Mouse (Mus musculus) hematopoietic stem cell, adult 5-6 weeks (primary cell): ENCODE results near the gene Chd2. TPM values are rescaled to one million over a fixed set of nuclear protein-coding genes. Genes with fewer than 3 reads are reported as not detected.
"Not testable (repeated sequence)": the region's sequence is repeated elsewhere in the genome, so short reads cannot be mapped to it uniquely, and the experiment has no call there.

ENCODE experiments used
- ATAC-seq, 2 experiments: fragments of 125-278 bp in 1 of 2; replicated peaks in 1 of 2; 2 replicates each; pipeline ENCODE4 v1.8.0; 2016 to 2017; ENCODE audit warnings: inconsistent platforms in 2 of 2, mild to moderate bottlenecking in 2 of 2, moderate number of reproducible peaks in 2 of 2, low read depth in 1 of 2, moderate TSS enrichment in 1 of 2; ENCODE audit not compliant: low FRiP score in 2 of 2, poor library complexity in 2 of 2, severe bottlenecking in 2 of 2, insufficient read depth in 1 of 2, low TSS enrichment in 1 of 2
- total RNA-seq: library from RNA; stranded (forward); fragments of 172-1452, 232-1000 nt; gene quantifications from 2 replicates; pipeline ENCODE4 v1.2.3, GENCODE M21; 2017

Gene Chd2
- total RNA-seq, 1 experiment from 2014 or later, result 193 TPM

DNA sequence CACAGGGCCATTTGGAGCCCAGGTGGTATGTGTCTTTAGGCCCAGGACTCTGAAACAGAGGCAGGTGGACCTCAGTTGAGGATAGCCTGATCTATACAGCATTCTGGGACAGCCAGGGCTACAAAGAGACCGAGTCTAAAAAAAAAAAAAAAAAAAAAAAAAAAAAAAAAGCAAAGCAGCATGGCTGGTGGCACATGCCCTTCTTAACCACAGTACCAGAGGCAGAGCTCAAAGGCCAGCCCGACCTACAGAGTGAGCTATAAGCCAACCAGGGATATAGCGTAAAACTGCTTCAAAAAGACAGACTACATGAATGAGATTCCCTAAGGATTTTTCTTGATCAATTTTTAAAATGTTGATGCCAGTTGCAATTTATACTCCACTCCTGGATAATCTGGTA lies 9.5 kb downstream of the Chd2 start:
- no peak for ATAC-seq

DNA sequence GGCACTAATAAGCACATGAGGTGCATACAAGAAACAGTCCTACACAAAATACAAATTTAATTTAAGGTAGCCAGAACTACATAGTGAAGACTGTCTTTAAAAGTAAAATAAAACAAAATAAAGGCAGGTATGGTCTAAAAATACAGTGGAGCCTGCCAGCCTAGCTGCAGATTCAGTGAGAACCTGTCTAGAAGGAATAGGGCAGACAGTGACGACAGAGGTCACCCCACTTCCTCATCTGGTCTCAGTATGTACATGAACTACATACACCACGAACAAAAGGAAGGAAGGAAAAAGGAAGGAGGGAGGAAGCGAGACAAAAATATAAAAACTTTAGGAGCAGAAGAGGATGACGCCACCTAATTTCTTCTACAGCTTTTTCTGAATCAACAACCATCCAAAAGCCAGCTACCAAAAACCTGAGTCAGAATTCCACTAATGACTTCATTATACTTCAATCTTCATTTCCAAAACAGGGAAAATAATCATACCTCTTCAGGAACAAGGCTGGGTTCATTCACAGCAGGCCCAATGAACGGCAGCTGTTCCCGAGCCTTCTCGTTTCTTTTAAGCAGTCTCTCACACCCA lies 10.0 kb downstream of the Chd2 start:
- peak; percentile 52 to 60; a peak in 2 of 4 replicates for ATAC-seq

DNA sequence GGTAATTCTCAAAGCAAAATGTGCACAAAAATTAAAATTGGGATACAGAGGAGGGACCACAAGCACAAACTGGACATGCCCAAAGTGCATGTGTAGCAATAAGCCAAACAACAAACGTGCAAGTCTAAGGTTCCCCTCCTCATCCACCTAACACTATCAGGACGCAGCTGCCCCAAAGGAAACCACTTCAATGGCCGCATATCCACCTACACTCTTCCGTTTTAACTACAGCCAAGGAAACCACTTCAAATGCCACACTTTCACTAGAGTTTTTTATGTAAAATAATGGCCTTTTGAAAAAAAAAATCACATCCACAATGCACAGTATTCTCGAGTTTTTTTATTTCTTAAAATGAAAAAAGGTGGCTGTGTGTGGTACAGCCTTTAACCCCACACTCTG lies 10.8 kb downstream of the Chd2 start:
- peak; percentile 73 to 80 for ATAC-seq

DNA sequence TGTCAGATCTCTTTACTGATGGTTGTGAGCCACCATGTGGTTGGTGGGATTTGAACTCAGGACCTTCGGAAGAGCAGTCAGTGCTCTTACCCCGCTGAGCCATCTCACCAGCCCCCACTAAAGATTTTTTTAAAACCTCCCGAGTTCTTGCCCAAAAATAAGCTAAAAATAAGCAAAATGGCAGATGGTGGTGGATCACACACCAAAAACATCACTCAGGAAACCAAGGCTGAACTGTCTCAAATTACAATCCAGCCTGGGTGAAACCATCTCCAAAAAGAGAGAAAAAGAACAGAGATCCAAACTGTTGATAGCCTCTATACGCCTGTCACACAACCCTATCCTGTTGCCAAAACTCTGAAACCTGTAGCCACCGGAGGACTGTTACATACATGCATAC lies 11.5 kb downstream of the Chd2 start:
- no peak for ATAC-seq

DNA sequence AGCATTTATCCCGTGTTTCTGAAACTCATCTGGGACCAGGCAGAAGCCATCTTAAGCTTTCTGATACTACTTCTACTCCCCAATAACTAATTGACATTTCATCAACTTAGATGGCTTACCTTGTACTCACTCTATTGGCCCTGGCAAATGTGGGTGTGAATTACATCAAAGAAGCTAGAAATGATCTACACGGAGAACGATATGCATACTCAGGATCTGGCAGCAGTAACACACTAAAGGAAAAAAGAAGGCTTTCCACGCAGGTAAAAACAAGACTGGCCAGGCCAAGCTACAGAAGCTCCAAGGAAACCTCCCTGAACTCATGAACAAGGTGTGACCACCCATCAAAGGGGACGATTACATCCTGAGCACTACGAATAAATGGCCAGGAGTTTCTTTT lies 12.4 kb downstream of the Chd2 start:
- ATAC-seq, result no peak

DNA sequence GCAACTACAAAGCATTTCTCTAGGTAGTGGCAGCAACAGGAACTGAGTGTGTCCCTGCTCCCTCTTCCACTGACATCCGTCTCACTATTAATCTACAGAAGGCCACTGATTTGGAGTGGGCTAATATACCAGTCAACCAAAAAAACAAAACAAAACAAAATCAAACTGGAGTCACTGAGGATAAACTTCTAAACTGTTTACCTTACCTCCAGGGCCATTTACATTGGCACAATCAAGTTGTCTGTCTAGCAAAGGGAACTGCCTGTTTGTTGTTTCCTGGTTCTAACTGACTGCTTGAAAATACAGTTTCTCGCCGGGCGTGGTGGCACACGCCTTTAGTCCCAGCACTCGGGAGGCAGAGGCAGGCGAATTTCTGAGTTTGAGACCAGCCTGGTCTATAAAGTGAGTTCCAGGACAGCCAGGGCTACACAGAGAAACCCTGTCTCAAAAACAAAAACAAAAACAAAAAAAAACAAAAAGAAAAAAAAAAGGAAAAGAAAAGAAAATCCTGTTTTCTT lies 13.2 kb downstream of the Chd2 start:
- not testable (repeated sequence) for ATAC-seq

DNA sequence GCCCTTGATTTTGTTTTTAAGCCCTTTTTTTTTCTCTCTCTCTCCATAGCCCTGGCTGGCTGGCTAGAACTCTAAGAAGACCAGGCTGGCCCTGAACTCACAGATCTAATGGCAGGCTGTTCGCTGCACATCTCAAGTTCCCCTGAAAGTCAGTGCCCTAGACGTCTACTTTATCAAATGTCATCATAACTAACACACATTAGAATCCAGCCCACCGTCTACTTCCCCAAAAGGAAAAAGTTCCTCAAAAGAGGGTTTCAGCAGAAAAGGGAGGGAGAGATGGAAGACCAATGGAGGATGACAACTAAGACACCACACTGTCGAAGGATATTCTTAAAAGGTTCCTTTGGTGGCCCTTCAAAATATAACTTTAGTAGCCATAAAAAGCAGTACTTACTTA lies 14.4 kb downstream of the Chd2 start:
- ATAC-seq, result no peak

DNA sequence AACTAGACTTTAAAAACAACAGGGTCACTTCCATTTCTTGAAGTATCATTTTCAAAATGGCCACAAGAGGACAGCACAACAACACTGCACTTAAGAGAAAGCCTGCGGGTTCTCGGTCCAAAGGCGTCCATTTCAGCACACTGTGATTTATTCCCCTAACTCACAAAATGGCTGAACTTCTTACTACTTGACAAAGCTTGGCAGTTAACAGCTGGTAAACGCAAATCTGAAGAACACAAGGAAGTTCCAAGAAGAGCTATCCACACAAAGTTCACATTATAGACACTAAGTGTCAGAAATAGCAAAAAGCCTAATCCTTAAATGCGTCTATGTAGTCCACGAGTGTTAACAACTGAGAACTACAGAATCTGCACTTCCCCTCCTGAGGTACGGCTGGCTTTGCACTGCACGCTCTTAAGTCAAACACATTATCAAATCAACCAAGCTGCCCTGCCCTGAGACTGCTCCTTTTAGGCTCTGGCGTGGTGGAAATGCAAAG lies 17.1 kb downstream of the Chd2 start:
- peak; percentile 72 to 83 for ATAC-seq

DNA sequence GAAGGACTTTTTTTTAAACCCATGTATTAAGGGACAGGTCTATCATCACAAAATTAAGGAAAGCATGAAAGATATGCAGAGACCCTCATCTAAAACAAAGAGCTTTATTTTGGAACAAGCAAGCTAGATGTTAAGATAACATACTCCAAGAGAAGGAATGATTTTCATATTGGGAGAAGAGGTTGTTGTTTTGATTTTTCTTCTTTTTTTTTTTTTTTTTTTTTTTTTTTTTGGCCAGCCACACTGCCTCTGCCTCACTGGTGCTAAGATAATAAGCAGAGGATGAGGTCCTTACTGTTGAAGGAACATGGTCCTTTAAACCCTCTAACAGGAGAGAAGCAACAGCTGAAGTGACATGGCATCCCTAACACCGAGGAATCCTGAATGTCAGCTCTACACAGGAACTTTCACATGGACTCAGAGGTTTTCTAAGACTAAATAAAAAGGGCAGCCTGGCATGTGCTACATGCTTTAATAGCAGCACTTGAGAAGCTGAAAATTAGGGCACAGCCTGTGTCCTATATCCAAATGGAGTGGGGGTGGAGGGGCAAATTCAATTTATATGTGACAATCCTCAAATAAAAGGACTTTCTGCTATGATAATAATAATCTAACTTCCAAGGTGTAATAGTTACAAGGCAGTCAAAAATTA lies 17.9 kb downstream of the Chd2 start:
- ATAC-seq, result no peak

DNA sequence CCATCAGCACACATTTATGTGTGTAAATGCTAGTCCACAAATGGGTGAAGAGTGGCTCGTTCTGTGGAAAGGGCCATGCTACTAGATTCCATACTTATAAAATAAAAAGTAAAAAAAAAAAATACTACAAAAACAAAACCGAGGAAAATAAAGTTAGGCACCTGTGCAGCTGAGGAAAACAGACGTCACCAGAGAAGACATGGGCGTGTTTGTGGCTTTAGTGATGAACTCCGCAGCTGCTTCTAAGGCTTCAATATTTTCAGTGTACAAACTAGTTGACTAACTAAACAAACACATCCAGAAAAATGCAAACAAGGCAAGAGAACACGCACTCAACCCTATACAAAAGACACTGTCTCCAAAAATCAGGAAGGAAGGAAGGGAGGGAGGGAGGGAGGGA lies 18.4 kb downstream of the Chd2 start:
- ATAC-seq, result no peak

DNA sequence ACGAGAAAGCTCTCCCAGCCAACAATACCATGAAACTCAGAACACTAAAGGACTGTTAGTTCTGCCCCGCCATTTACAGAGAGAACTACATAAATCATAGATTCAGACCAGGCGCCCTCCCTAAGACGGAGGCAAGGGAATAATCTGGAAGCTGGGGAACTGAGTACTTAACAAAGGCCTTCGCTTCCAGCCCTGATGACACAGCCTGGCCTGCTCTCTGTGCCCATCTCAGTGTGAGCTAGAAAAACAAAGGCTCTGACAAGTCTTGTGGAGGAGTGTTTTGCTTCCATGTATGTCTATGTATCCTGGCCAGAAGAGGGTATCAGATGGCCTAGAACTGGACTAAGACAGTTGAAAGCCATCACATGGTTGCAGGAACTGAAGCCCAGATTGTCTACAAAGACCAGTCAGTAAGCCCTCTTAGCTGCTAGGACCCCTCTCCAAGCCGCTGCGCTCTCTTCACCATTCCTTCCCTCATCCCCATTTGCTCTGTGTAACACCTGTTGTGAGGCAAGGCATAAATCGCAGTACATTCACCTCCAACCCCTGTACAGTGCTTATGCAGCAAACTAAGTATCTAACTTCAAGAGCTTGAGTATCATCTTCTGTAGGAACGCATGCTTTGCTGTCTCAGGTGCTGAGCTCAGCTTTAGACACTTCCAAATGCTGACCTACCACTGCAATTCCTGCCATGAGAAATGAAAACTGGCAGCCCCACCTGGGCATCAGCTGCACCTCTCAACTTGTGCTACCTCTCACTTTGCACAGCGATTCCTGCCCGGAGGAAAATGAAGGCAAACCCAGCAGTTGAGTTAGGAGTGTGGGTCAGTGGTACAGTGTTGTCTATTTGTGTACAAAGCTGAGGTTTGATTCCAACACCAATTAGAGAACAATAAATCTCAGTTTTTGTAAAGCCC lies 20.1 kb downstream of the Chd2 start:
- ATAC-seq, result no peak

DNA sequence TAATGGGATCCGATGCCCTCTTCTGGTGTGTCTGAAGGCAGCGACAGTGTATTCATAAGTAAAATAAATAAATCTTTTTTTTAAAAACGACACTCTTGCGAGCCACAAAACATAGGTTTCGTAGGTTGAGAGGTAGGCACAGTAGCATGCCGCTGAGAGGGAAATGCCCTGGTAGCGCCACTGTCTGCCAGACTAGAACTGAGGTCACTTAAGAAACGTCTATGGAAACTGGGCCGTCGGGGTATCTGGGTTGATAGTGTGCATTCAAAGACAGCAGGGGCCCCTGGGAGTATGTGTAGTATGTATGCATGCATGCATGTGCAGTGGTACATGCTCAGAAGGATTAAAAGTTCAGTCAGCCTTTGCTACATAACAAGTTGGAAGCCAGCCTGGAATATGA lies 21.4 kb downstream of the Chd2 start:
- ATAC-seq, result no peak

DNA sequence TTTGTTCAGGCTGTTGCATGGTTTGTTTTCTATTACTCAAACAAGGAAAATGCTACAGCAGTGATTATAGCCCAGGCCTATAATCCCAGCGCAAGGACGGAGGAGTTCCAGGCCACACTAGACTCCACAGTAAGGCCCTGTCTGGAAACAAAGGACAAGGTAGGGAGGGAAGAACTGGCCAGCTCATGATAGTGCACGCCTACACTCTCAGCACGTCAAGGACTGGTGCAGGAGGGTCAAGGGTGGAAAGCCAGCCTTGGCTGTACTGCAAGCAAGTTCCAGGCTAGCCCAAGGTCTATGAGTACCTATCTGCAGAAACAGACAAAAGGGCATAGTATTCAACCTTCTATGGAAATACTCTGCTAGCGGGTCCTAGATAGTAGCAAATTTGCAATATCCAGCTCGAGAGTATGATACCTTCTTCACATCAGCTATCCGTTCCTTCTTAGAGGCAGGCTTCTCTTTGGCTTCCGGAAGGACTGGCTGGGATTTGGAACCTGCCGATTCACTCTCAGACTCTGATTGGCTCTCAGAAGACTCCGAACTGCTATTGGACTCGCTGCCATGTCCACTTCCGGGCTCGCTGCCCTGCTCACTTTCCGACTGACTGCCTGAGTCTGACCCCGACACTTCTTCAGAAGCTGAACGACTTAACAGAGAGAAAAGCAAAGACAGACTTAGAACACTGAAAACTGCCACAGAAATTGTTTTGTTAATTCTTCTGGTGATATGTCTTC lies 22.4 kb downstream of the Chd2 start:
- no peak for ATAC-seq

DNA sequence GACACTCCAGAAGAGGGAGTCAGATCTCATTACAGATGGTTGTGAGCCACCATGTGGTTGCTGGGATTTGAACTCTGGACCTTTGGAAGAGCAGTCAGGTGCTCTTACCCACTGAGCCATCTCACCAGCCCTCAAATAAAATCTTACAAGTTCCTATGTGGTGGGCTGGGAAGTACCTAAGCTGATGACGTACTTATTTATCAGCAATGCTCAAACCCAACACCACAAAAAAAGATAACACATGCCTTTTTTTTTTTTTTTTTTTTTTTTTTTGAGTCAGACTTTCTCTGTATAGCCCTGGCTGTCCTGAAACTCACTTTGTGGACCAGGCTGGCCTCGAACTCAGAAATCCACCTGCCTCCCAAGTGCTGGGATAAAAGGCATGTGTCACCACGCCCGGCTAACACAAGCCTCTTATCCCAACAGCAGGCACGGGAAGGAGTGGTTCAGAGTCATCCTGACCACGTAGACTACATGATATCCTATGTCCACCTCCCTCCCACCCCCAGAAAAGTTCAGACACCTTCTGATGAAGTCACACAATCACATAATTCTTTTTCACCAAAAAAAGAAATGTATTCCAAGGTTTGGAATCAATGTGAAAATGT lies 23.2 kb downstream of the Chd2 start:
- not testable (repeated sequence) for ATAC-seq

DNA sequence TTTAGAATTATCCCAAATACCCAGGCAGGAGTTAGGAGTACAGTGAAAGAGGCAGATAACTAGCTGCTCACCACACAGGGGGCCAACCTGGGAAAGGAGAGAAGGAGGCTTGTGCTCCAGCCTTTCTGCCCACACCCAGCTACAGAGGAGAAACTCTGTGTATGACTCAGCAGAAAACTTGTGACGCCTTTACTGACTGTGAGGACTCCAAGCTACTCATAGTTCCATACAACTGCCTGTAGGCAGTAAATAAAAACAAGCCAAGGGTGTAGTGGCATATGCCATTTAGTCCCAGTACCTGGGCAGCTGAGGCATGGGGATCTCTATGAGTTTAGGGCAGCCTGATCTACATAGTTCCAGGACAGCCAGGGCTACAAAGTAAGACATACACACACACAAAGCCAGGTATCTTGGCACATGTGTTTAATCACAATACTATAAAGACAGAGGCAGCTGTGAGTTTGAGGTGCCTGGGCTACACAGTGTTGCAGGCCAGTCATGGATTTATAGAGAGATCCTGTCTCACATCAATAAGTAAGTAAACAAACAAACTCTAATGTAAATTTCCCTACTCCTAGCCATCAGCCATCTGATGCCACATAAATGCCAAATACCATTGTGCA lies 24.1 kb downstream of the Chd2 start:
- peak; percentile 77 to 91 for ATAC-seq

DNA sequence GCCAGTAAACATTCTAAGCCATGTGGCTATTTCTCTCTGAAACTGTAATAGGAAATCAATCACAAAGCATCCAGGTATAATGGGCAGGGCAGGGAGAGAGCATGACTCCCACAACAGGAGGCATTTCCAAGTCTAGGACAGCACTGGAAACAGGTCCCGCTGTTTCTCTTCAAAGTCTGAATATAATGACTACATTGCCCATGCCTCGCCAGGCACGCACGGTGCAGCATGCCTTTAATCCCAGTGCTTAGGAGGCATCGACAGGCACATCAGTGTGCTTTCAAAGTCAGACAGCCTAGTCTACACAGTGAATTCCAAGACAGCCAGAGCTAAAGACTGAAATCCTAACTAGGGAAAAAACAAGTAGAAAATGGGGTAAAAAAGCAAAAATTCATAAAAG lies 24.8 kb downstream of the Chd2 start:
- no peak for ATAC-seq

DNA sequence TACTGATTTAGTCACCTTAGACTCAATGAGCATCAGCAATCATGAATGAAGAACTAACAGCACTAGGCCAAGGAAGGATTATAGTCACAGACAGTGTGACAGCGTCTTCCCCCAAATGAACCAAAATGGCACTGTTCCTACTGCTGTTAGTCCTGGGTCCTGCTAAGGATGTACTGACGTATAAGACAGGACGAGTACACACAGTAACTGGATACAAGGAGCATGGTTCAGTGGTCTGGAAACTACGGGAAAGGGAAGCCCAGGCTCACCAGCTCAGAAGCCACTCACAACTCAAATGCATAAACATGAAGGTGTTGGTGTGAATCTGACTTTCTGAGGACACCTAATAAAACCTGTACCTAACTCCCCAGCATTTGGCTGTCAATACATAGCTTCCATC lies 27.1 kb downstream of the Chd2 start:
- ATAC-seq, result no peak
